Mouse (Mus musculus) forebrain, postnatal 0 days (tissue): ENCODE data around the gene D430019H16Rik. TPM values are rescaled to one million over a fixed set of nuclear protein-coding genes. Genes with fewer than 3 reads are reported as not detected.

Experiments
- ATAC-seq: fragments of 200-750 bp; cut with Nextera tagmentation; 2 replicates; pipeline ENCODE4 v1.8.0; 2017; ENCODE audit warnings: mild to moderate bottlenecking, moderate library complexity
- DNase-seq: peaks from one replicate; pipeline ENCODE4 v3.0.0-alpha.2; 2015
- H3K27ac ChIP-seq: fragments of 300-500 bp; sonication (generic); 2 replicates; pipeline ENCODE4 v1.5.1; 2014; ENCODE audit warnings: low read depth, mild to moderate bottlenecking, antibody characterized with exemption, low read length, moderate library complexity, mixed read lengths
- H3K27me3 ChIP-seq: fragments of 300-500 bp; sonication (generic); 2 replicates; pipeline ENCODE4 v1.6.1; 2014; ENCODE audit warnings: mild to moderate bottlenecking, low read length, mixed read lengths; ENCODE audit not compliant: insufficient read depth
- H3K36me3 ChIP-seq: fragments of 300-500 bp; sonication (generic); 2 replicates; pipeline ENCODE4 v1.6.1; 2014; ENCODE audit warnings: mild to moderate bottlenecking, moderate library complexity; ENCODE audit not compliant: insufficient read depth
- H3K4me1 ChIP-seq: fragments of 300-500 bp; sonication (generic); 2 replicates; pipeline ENCODE4 v1.6.1; 2014; ENCODE audit warnings: antibody characterized with exemption; ENCODE audit not compliant: insufficient read depth
- H3K4me2 ChIP-seq: fragments of 300-500 bp; sonication (generic); 2 replicates; pipeline ENCODE4 v1.6.1; 2014; ENCODE audit warnings: low read depth, mild to moderate bottlenecking, moderate library complexity
- H3K4me3 ChIP-seq: fragments of 300-500 bp; sonication (generic); 2 replicates; pipeline ENCODE4 v1.5.1; 2014; ENCODE audit warnings: low read depth, low read length, mixed read lengths
- H3K9ac ChIP-seq: fragments of 300-500 bp; sonication (generic); 2 replicates; pipeline ENCODE4 v1.6.1; 2014; ENCODE audit warnings: mild to moderate bottlenecking
- H3K9me3 ChIP-seq: fragments of 300-500 bp; sonication (generic); 2 replicates; pipeline ENCODE4 v1.6.1; 2016; ENCODE audit warnings: low read length
- CTCF ChIP-seq: sonication (generic); IDR thresholded peaks from 2 replicates; pipeline ENCODE4 v1.5.1; 2016; ENCODE audit warnings: antibody characterized with exemption, control low read depth, low read depth
- WGBS: fragments of 180-500 bp; shearing (Covaris S2); extraction: QIAGEN DNeasy Blood & Tissue Kit; methylation state at CpG from one replicate; pipeline ENCODE4 v1.1.7; 2014; 5-methylcytosine and 5-hydroxymethylcytosine counted together
- polyA plus RNA-seq: library from polyadenylated mRNA; unstranded; fragments of >200 nt; fragmentation: Nextera tagmentation; extraction: Ambion mirVana; gene quantifications from 2 replicates; pipeline ENCODE4 v1.2.1, GENCODE M21; 2015
- total RNA-seq: library from RNA; depleted of rRNA; stranded (reverse); fragments of >200 nt; gene quantifications from 2 replicates; pipeline ENCODE4 v1.2.3, GENCODE M21; 2014

Gene D430019H16Rik
- total and polyA plus RNA-seq, 2 experiments from 2014 or later: 13.3 to 208 TPM

DNA sequence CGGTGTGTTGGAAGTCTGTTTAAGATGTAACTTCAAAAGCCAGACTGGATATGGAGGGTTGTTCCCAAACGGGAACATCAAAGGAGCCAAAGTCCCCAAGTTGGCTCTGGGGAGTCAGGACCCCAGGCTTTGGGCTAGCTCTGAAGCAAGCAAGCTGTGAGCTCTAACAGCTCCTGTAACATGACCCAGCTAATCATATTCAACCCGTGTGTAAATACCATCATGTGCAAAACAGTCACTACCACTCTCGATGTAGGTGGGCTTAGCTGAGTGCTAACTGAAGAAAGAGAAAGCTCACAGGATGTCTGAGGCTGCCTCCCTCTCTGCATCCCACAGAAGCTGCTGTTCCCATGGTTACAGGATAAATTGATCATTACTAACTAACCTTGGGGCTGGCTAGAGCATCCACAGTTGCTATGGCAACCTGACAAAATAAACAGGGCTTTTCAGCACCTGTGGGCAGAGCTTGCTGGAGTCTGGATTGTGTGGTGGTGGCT lies 1.5 kb downstream of the D430019H16Rik start:
- Histone ChIP-seq H3K27me3 (no peaks in the 10 kb centered on the region), H3K9ac (peak overlapping the region; percentile 90), H3K27ac (peak overlapping the region; percentile 91), H3K4me3 (peak overlapping the region; percentile 89), H3K4me2 (peak overlapping the region; percentile 60), H3K4me1 (peaks cover 18% of the 10 kb centered on the region), H3K9me3 (no peaks in the 10 kb centered on the region), H3K36me3 (peaks cover 6% of the 10 kb centered on the region; the same call in 1 of the 2 replicates)
- WGBS: 0% methylated on average over 4 of the region's 4 CpGs
- DNase-seq (peak; percentile 68), ATAC-seq (peak; percentile 58)
- no peak for TF ChIP-seq CTCF

- ATAC-seq (no peak), DNase-seq (no peak)
- Histone ChIP-seq H3K27me3 (no peaks in the 10 kb centered on the region), H3K36me3 (peaks cover 6% of the 10 kb centered on the region; the same call in 1 of the 2 replicates), H3K4me2 (no peak overlapping the region), H3K27ac (no peak overlapping the region), H3K4me1 (peaks cover 13% of the 10 kb centered on the region; the same call in 1 of the 2 replicates), H3K9me3 (no peaks in the 10 kb centered on the region), H3K4me3 (no peak overlapping the region), H3K9ac (no peak overlapping the region)
- 92% methylated on average over 6 of the region's 6 CpGs for WGBS
- no peak for TF ChIP-seq CTCF
Observed at GRCm38 (mm10) chr12:105458791-105459190, 5.1 kb downstream of the D430019H16Rik start.

DNA sequence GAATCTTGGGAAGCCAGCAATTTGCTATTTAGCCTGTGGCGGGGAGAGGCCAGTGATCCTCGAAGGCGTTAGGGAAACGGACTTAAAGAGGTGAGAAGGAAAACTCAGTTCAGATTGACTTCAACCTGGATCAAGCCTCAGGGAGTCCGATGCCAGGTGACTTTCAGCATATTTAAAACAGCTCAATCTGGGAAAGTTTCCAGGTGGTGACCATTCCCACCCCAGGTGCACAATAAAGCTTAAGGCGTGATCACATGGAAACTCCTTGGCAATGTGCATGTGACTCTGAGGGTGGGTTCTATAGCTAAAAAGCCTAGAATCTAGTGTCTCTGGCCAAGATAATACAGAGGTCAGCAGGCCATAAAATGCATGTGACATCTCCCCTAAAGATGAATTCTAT lies 7.4 kb downstream of the D430019H16Rik start:
- Histone ChIP-seq H3K36me3 (peaks cover 6% of the 10 kb centered on the region; the same call in 1 of the 2 replicates), H3K4me2 (no peak overlapping the region), H3K27ac (no peak overlapping the region), H3K4me3 (no peak overlapping the region), H3K9me3 (no peaks in the 10 kb centered on the region), H3K27me3 (no peaks in the 10 kb centered on the region), H3K9ac (no peak overlapping the region), H3K4me1 (peaks cover 13% of the 10 kb centered on the region; the same call in 1 of the 2 replicates)
- DNase-seq: no peak
- no peak for ATAC-seq
- 84% methylated on average over 6 of the region's 6 CpGs for WGBS
- no peak for TF ChIP-seq CTCF

DNA sequence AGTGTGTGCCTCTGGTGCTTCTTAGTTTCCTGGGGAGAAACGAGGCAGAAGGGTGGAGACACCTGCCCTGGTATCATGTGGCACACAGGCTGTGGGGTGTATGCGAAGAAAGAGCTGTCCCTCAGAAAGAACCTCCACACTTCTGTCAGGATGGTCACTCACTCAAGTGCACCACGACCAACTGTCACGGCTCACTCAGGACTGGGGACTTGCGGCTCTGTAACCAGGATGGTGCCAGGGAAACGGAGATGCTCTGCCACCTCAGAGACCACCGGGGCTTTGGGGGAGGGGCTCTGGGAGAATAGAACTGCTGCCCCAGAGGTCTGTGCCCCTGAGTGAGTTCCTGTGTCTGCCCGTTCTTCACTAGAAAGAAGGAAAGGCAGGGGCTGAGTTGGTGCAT lies 15.4 kb downstream of the D430019H16Rik start:
- ATAC-seq: no peak
- WGBS: 61% methylated on average over 8 of the region's 8 CpGs
- H3K27me3 ChIP-seq: no peaks in the 10 kb centered on the region

DNA sequence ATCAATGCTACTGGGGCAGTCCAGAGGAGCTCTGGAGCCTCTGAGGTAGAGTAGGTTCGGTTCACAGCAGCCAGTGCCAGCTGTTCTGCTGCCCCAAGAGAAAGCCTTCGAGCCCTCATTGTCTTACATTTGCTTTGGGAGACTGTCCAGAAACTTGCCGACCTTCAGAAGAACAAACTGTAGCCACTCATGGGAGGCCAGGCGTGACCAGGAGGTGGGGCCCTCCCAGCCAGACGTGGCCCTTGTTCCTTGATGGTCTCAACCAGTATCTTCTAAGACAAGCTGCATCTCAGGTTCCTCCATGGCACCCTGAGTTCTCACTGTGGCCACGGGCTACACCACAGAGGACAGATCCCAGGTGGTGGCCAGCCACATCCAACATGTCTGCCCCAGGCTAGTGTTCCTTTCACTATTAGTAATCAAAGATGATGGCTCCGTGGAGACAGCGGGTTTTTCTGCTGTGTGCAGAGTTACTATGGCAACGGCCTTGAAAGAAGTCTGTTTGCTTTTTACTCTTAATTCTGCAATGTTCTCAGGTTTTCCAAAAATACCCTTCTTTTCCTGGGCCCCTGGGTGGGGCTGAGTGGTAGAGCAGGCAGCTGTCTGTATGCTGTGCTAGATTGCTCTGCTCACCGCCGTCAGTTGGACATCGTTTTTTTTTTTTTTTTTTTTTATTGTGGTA lies 21.7 kb downstream of the D430019H16Rik start:
- Histone ChIP-seq H3K4me1 (peaks cover 11% of the 10 kb centered on the region; the same call in 1 of the 2 replicates), H3K27ac (peak overlapping the region; percentile 79), H3K9ac (no peak overlapping the region), H3K4me3 (no peak overlapping the region), H3K4me2 (no peak overlapping the region), H3K27me3 (no peaks in the 10 kb centered on the region), H3K36me3 (peaks cover 13% of the 10 kb centered on the region), H3K9me3 (no peaks in the 10 kb centered on the region)
- no peak for TF ChIP-seq CTCF
- ATAC-seq (peak; percentile 77), DNase-seq (peak; percentile 62)
- 58% methylated on average over 12 of the region's 12 CpGs for WGBS

More for the DNA sequence above, 15.4 kb downstream of the D430019H16Rik start:
- no peak overlapping the region for H3K9ac ChIP-seq
- H3K4me2 ChIP-seq: no peak overlapping the region
- DNase-seq: no peak
- no peaks in the 10 kb centered on the region for H3K9me3 ChIP-seq
- no peak for TF ChIP-seq CTCF
- H3K4me3 ChIP-seq: no peak overlapping the region
- peaks cover 27% of the 10 kb centered on the region for H3K36me3 ChIP-seq
- H3K4me1 ChIP-seq: no peaks in the 10 kb centered on the region
- H3K27ac ChIP-seq: no peak overlapping the region

- peak; percentile 64 for ATAC-seq
- Histone ChIP-seq H3K9ac (no peak overlapping the region), H3K36me3 (peaks cover 13% of the 10 kb centered on the region), H3K27me3 (no peaks in the 10 kb centered on the region), H3K4me1 (peaks cover 11% of the 10 kb centered on the region; the same call in 1 of the 2 replicates), H3K4me3 (no peak overlapping the region), H3K4me2 (no peak overlapping the region), H3K27ac (peak overlapping the region; percentile 79), H3K9me3 (no peaks in the 10 kb centered on the region)
- peak; percentile 89 for TF ChIP-seq CTCF
- WGBS: 45% methylated on average over 9 of the region's 9 CpGs
- DNase-seq: peak; percentile 83
Observed at GRCm38 (mm10) chr12:105476453-105476852, 22.8 kb downstream of the D430019H16Rik start.

- WGBS: 74% methylated on average over 9 of the region's 9 CpGs
- TF ChIP-seq CTCF: no peak
- peaks cover 11% of the 10 kb centered on the region; the same call in 1 of the 2 replicates for H3K4me1 ChIP-seq
- DNase-seq (no peak), ATAC-seq (no peak)
- H3K9ac ChIP-seq: no peak overlapping the region
- H3K4me3 ChIP-seq: no peak overlapping the region
- no peak overlapping the region for H3K27ac ChIP-seq
- H3K27me3 ChIP-seq: no peaks in the 10 kb centered on the region
- peaks cover 13% of the 10 kb centered on the region for H3K36me3 ChIP-seq
- no peak overlapping the region for H3K4me2 ChIP-seq
- H3K9me3 ChIP-seq: no peaks in the 10 kb centered on the region
Observed at GRCm38 (mm10) chr12:105476993-105477392, 23.3 kb downstream of the D430019H16Rik start.
